In genomic region chr1:170884390-170884789, GRCm38 (mm10) we compare ENCODE assay signal across 8 mouse cellular contexts. TPM values are rescaled to one million over a fixed set of nuclear protein-coding genes. Genes with fewer than 3 reads are reported as not detected.
DNase-seq lines count a peak whose midpoint lies in the region; ATAC-seq and TF ChIP-seq lines count a peak whose summit lies in the region.

No protein-coding gene starts in this region.

- H3K27me3 ChIP-seq in heart, embryonic 12.5 days (replicated peaks), result no peaks in the 10 kb centered on the region
- no peaks in the 10 kb centered on the region for H3K27me3 ChIP-seq in heart, postnatal 0 days (ENCODE audit: control insufficient read depth, insufficient read depth, low read length)

- intact Hi-C loops in left cerebral cortex, postnatal 25 days (cut with DNase I), result no loop called here

- no peak for DNase-seq in heart, adult 8-10 months (ENCODE audit: low spot score)
- DNase-seq in ES-E14 (ENCODE audit: low read depth, low spot score), result no peak
- DNase-seq in heart, postnatal 0 days (ENCODE audit: low spot score), result no peak
- no peak for DNase-seq in adrenal gland, postnatal 25 days
- no peak for DNase-seq in left cerebral cortex, postnatal 25 days (ENCODE audit: low spot score in 2 of 2)
- DNase-seq in ovary, postnatal 10 days (ENCODE audit: low spot score), result no peak

- H3K4me2 ChIP-seq in heart, embryonic 12.5 days, result peak overlapping the region; percentile 87
- peak overlapping the region; percentile 79 for H3K4me2 ChIP-seq in heart, postnatal 0 days (ENCODE audit: low read depth, low read length)

- TF ChIP-seq CTCF in heart, postnatal 0 days (IDR thresholded peaks at IDR 0.05; ENCODE audit: low read depth), result no peak

- no peak for TF ChIP-seq EP300 in heart, postnatal 0 days (IDR thresholded peaks at IDR 0.05; ENCODE audit: low read depth)

- H3K4me1 ChIP-seq in heart, embryonic 12.5 days (replicated peaks), result peaks cover 14% of the 10 kb centered on the region
- peaks cover 2 to 4% of the 10 kb centered on the region in 2 experiments; a peak in 2 of 4 replicates for H3K4me1 ChIP-seq in ES-E14 (ENCODE audit: control insufficient read depth in 2 of 2, insufficient read depth in 2 of 2, low read length in 2 of 2, poor library complexity in 1 of 2)
- H3K4me1 ChIP-seq in heart, postnatal 0 days (ENCODE audit: control insufficient read depth, insufficient read depth), result peaks cover 7% of the 10 kb centered on the region

- peak overlapping the region; percentile 93 for H3K9ac ChIP-seq in heart, embryonic 12.5 days
- H3K9ac ChIP-seq in ES-E14 (ENCODE audit: insufficient read depth, low read depth, low read length, poor library complexity, severe bottlenecking), result peak overlapping the region; percentile 96; the same call in 1 of the 2 replicates
- H3K9ac ChIP-seq in heart, postnatal 0 days (replicated peaks; ENCODE audit: low read depth, low read length), result peak overlapping the region; percentile 85

- in situ Hi-C loops in ES-E14 (cut with MboI; ENCODE audit: low sequenced_read_pairs in 2 of 2, unreplicated experiment in 2 of 2), result loop anchor here (25.0 kb wide), 2 partner anchors 103 to 353 kb away; partner anchors contain the start of genes Apoa2 (in 1 of the 2), Fcer1g (in 1 of the 2) and Fcgr2b (in 1 of the 2)

- peaks cover 22% of the 10 kb centered on the region for H3K36me3 ChIP-seq in heart, embryonic 12.5 days
- H3K36me3 ChIP-seq in ES-E14 (ENCODE audit: control insufficient read depth, insufficient read depth, low read length, poor library complexity, severe bottlenecking) (peaks cover 5% of the 10 kb centered on the region), macrophage (ENCODE audit: inconsistent target) (peaks cover 18% of the 10 kb centered on the region)
- peaks cover 11% of the 10 kb centered on the region for H3K36me3 ChIP-seq in heart, postnatal 0 days (replicated peaks; ENCODE audit: control insufficient read depth, insufficient read depth, low read length)

- peak overlapping the region; percentile 96 for H3K4me3 ChIP-seq in heart, embryonic 12.5 days
- peak overlapping the region; percentile 95 to 98 for H3K4me3 ChIP-seq in ES-E14 (ENCODE audit: insufficient read depth in 1 of 2, low read depth in 1 of 2, low read length in 2 of 2, poor library complexity in 1 of 2, severe bottlenecking in 1 of 2)
- peak overlapping the region; percentile 94 for H3K4me3 ChIP-seq in heart, postnatal 0 days (ENCODE audit: low read depth, low read length)
- H3K4me3 ChIP-seq in macrophage (ENCODE audit: inconsistent target), result peak overlapping the region; percentile 61

- H3K27ac ChIP-seq in heart, embryonic 12.5 days (ENCODE audit: poor library complexity, severe bottlenecking), result no peak overlapping the region
- no peak overlapping the region for H3K27ac ChIP-seq in ES-E14 (ENCODE audit: insufficient read depth, low read depth, low read length, poor library complexity, severe bottlenecking)
- no peak overlapping the region for H3K27ac ChIP-seq in heart, postnatal 0 days (ENCODE audit: low read depth)
- H3K27ac ChIP-seq in macrophage, result no peak overlapping the region

- peaks cover 38% of the 10 kb centered on the region for H3K79me2 ChIP-seq in macrophage (ENCODE audit: inconsistent target)

- H3K9me3 ChIP-seq in heart, embryonic 12.5 days (replicated peaks), result 0 out of 2 replicates have a peak, but pooled peaks cover 3% of the 10 kb centered on the region
- H3K9me3 ChIP-seq in ES-E14 (ENCODE audit: control insufficient read depth, insufficient read depth, low read depth, low read length), result no peaks in the 10 kb centered on the region
- H3K9me3 ChIP-seq in heart, postnatal 0 days (replicated peaks; ENCODE audit: control insufficient read depth, low read length), result no peaks in the 10 kb centered on the region

- no peak for ATAC-seq in heart, embryonic 12.5 days (ENCODE audit: insufficient number of reproducible peaks, low FRiP score)
- ATAC-seq in heart, postnatal 0 days (ENCODE audit: insufficient read depth, low read depth), result no peak

- 23% methylated on average over 8 of the region's 8 CpGs for WGBS in heart, embryonic 12.5 days
- 21% methylated on average over 8 of the region's 8 CpGs for WGBS in heart, postnatal 0 days
- 28% methylated on average over 8 of the region's 8 CpGs for WGBS in macrophage (ENCODE audit: missing documents)

RNA-seq across cellular contexts. Expression of gene Gm26620, which starts 0.5 kb away (rescaled TPM):
- polyA plus RNA-seq in heart, embryonic 12.5 days (2016; fragmentation: Nextera tagmentation; extraction: Ambion mirVana), result 0.43 and 0.62 TPM in 2 replicates
- total RNA-seq in heart, adult 8-10 months (2022), result under 1 TPM in 3 of 4 experiments, not detected in 1; 0.44 to 0.68 (median 0.57) TPM
- 2.8 and 3.5 TPM in 2 replicates for total RNA-seq in ES-E14 (2012; rRNA removed)
- total RNA-seq in heart, postnatal 0 days (2014; rRNA removed; ENCODE audit: low replicate concordance), result 1.6 and 4.3 TPM in 2 replicates
- 1.0 and 1.4 TPM in 2 replicates for polyA plus RNA-seq in heart, postnatal 0 days (2015; fragmentation: Nextera tagmentation; extraction: Ambion mirVana)
- total RNA-seq in macrophage (2018; cell fraction: chromatin; rRNA removed), result 1 to 10 TPM in 9 of 26 experiments, not detected in 17; 1.3 to 2.3 (median 1.5) TPM
- total RNA-seq in macrophage (2018; cell fraction: cytosol; rRNA removed), result 1 to 10 TPM in 2 of 26 experiments, under 1 TPM in 24; 0.21 to 1.2 (median 0.51) TPM
- total RNA-seq in macrophage (2018; cell fraction: nucleus; rRNA removed), result 1 to 10 TPM in 7 of 26 experiments, under 1 TPM in 7, not detected in 12; 0.59 to 2.0 (median 1.1) TPM
- 0.43 to 0.62 TPM (median 0.55 TPM) in 3 replicates for polyA plus RNA-seq in macrophage (2018)
- 0.55 TPM in 1 of 2 replicates, not detected in the other for total RNA-seq in adrenal gland, postnatal 25 days (2021)
- 1 to 10 TPM in 1 of 2 experiments, under 1 TPM in 1; 0.43 to 1.4 TPM for total RNA-seq in left cerebral cortex, postnatal 25 days (2021)

RNA-seq across cellular contexts. Expression of gene Dusp12, which starts 0.9 kb away (rescaled TPM):
- polyA plus RNA-seq in heart, embryonic 12.5 days (2016; fragmentation: Nextera tagmentation; extraction: Ambion mirVana), result 28.4 and 28.8 TPM in 2 replicates
- 1 to 10 TPM; 7.6 to 8.9 (median 8.3) TPM for total RNA-seq in heart, adult 8-10 months (2022)
- total RNA-seq in ES-E14 (2012; rRNA removed), result 35.0 and 47.6 TPM in 2 replicates
- 13.0 and 15.6 TPM in 2 replicates for total RNA-seq in heart, postnatal 0 days (2014; rRNA removed; ENCODE audit: low replicate concordance)
- polyA plus RNA-seq in heart, postnatal 0 days (2015; fragmentation: Nextera tagmentation; extraction: Ambion mirVana), result 19.3 and 21.7 TPM in 2 replicates
- total RNA-seq in macrophage (2018; cell fraction: chromatin; rRNA removed), result 10 to 100 TPM in 17 of 26 experiments, 1 to 10 TPM in 9; 3.0 to 37.0 (median 17.2) TPM
- 10 to 100 TPM in 17 of 26 experiments, 1 to 10 TPM in 9; 6.9 to 18.6 (median 12.3) TPM for total RNA-seq in macrophage (2018; cell fraction: cytosol; rRNA removed)
- total RNA-seq in macrophage (2018; cell fraction: nucleus; rRNA removed), result 10 to 100 TPM in 12 of 26 experiments, 1 to 10 TPM in 14; 3.2 to 29.1 (median 9.8) TPM
- 9.6 to 14.7 TPM (median 12.1 TPM) in 3 replicates for polyA plus RNA-seq in macrophage (2018)
- total RNA-seq in adrenal gland, postnatal 25 days (2021), result 18.9 and 19.4 TPM in 2 replicates
- total RNA-seq in left cerebral cortex, postnatal 25 days (2021), result 10 to 100 TPM; 14.4 to 17.9 TPM

RNA-seq across cellular contexts. Expression of gene Atf6, which starts 16.8 kb away (rescaled TPM):
- 15.0 and 16.7 TPM in 2 replicates for polyA plus RNA-seq in heart, embryonic 12.5 days (2016; fragmentation: Nextera tagmentation; extraction: Ambion mirVana)
- 10 to 100 TPM; 70.6 to 81.4 (median 76.4) TPM for total RNA-seq in heart, adult 8-10 months (2022)
- 33.2 and 39.0 TPM in 2 replicates for total RNA-seq in ES-E14 (2012; rRNA removed)
- total RNA-seq in heart, postnatal 0 days (2014; rRNA removed; ENCODE audit: low replicate concordance), result 41.2 and 41.5 TPM in 2 replicates
- polyA plus RNA-seq in heart, postnatal 0 days (2015; fragmentation: Nextera tagmentation; extraction: Ambion mirVana), result 11.2 and 13.0 TPM in 2 replicates
- 100 to 1,000 TPM in 7 of 26 experiments, 10 to 100 TPM in 19; 32.2 to 113 (median 88.3) TPM for total RNA-seq in macrophage (2018; cell fraction: chromatin; rRNA removed)
- total RNA-seq in macrophage (2018; cell fraction: cytosol; rRNA removed), result 10 to 100 TPM; 39.2 to 72.1 (median 54.7) TPM
- total RNA-seq in macrophage (2018; cell fraction: nucleus; rRNA removed), result 100 to 1,000 TPM in 6 of 26 experiments, 10 to 100 TPM in 20; 48.1 to 130 (median 83.2) TPM
- polyA plus RNA-seq in macrophage (2018), result 41.4 to 56.5 TPM (median 54.4 TPM) in 3 replicates
- 34.5 and 34.8 TPM in 2 replicates for total RNA-seq in adrenal gland, postnatal 25 days (2021)
- total RNA-seq in left cerebral cortex, postnatal 25 days (2021), result 10 to 100 TPM; 51.8 to 52.9 TPM

RNA-seq across cellular contexts. Expression of gene Fcrlb, which starts 28.4 kb away (rescaled TPM):
- polyA plus RNA-seq in heart, embryonic 12.5 days (2016; fragmentation: Nextera tagmentation; extraction: Ambion mirVana), result not detected in 2 replicates
- not detected for total RNA-seq in heart, adult 8-10 months (2022)
- total RNA-seq in ES-E14 (2012; rRNA removed), result 0.16 TPM in 1 of 2 replicates, not detected in the other
- total RNA-seq in heart, postnatal 0 days (2014; rRNA removed; ENCODE audit: low replicate concordance), result not detected in 2 replicates
- not detected in 2 replicates for polyA plus RNA-seq in heart, postnatal 0 days (2015; fragmentation: Nextera tagmentation; extraction: Ambion mirVana)
- 1 to 10 TPM in 2 of 26 experiments, under 1 TPM in 1, not detected in 23; 0.49 to 6.0 (median 1.0) TPM for total RNA-seq in macrophage (2018; cell fraction: chromatin; rRNA removed)
- under 1 TPM in 19 of 26 experiments, not detected in 7; 0.11 to 0.67 (median 0.24) TPM for total RNA-seq in macrophage (2018; cell fraction: cytosol; rRNA removed)
- 1 to 10 TPM in 5 of 26 experiments, under 1 TPM in 7, not detected in 14; 0.43 to 5.2 (median 0.76) TPM for total RNA-seq in macrophage (2018; cell fraction: nucleus; rRNA removed)
- 0.47 to 0.68 TPM in 2 of 3 replicates, not detected in the other for polyA plus RNA-seq in macrophage (2018)
- total RNA-seq in adrenal gland, postnatal 25 days (2021), result not detected in 2 replicates
- under 1 TPM; 0.34 to 0.37 TPM for total RNA-seq in left cerebral cortex, postnatal 25 days (2021)

RNA-seq across cellular contexts. Expression of gene Fcrla, which starts 43.0 kb away (rescaled TPM):
- 0.26 TPM in 1 of 2 replicates, not detected in the other for polyA plus RNA-seq in heart, embryonic 12.5 days (2016; fragmentation: Nextera tagmentation; extraction: Ambion mirVana)
- 1 to 10 TPM in 1 of 4 experiments, under 1 TPM in 2, not detected in 1; 0.75 to 1.1 (median 0.86) TPM for total RNA-seq in heart, adult 8-10 months (2022)
- total RNA-seq in ES-E14 (2012; rRNA removed), result not detected in 2 replicates
- 0.35 TPM in 1 of 2 replicates, not detected in the other for total RNA-seq in heart, postnatal 0 days (2014; rRNA removed; ENCODE audit: low replicate concordance)
- polyA plus RNA-seq in heart, postnatal 0 days (2015; fragmentation: Nextera tagmentation; extraction: Ambion mirVana), result 0.08 and 0.23 TPM in 2 replicates
- total RNA-seq in macrophage (2018; cell fraction: chromatin; rRNA removed), result 1 to 10 TPM in 5 of 26 experiments, under 1 TPM in 4, not detected in 17; 0.58 to 2.7 (median 1.1) TPM
- 1 to 10 TPM in 2 of 26 experiments, under 1 TPM in 17, not detected in 7; 0.11 to 1.1 (median 0.52) TPM for total RNA-seq in macrophage (2018; cell fraction: cytosol; rRNA removed)
- 1 to 10 TPM in 6 of 26 experiments, under 1 TPM in 7, not detected in 13; 0.46 to 4.4 (median 1.00) TPM for total RNA-seq in macrophage (2018; cell fraction: nucleus; rRNA removed)
- 0.26 to 0.79 TPM (median 0.56 TPM) in 3 replicates for polyA plus RNA-seq in macrophage (2018)
- 0.46 TPM in 1 of 2 replicates, not detected in the other for total RNA-seq in adrenal gland, postnatal 25 days (2021)
- not detected for total RNA-seq in left cerebral cortex, postnatal 25 days (2021)
